Mouse (Mus musculus): ENCODE measurements at regions not wholly inside any gene's neighbourhood (a gene's known extent, or its start where the extent isn't known, plus 50 kb on each side); places are given as distances from the start of the nearest gene placed in this dataset.

DNA sequence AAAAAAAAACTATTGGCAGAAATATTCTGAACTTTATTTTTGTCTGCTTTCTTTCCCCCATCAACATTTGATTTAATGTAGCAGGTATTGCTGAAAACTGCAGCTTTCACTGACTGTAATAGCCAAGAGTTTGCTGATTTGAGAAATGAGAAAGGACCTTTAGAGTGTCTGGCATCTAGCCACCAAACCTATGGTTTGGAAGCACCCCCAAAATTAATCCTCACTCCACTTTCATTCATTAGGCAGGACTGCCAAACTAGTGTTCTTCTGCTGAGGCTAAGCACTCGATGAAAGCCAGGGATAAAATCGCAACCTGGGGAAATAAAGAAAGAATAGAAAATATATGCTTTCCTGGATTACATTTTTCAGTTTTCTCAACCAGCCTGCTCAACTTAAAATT lies 320.4 kb downstream of the Atp6ap1l start:
- intact Hi-C loops (cut with DNase I) = no loop called here

DNA sequence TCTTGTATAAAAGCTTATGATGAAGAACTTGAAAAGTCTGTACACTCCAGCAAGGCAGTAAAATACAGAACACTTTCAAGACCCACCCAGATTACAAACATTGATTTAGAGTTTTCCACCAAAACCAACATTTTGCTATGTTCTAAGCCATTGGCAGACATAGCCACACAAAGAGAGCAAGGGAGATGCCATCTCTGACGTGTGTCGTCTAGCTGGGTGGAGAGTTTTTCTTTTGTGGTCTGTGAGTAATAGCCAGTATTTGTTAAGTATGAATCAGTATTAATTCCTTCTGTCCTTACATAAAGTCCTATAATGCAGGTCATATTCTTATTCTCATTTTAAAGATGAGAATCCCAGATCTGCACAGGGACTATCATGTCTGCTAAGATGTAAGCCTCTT lies 329.8 kb downstream of the Atp6ap1l start:
- intact Hi-C loops (cut with DNase I) = no loop called here

DNA sequence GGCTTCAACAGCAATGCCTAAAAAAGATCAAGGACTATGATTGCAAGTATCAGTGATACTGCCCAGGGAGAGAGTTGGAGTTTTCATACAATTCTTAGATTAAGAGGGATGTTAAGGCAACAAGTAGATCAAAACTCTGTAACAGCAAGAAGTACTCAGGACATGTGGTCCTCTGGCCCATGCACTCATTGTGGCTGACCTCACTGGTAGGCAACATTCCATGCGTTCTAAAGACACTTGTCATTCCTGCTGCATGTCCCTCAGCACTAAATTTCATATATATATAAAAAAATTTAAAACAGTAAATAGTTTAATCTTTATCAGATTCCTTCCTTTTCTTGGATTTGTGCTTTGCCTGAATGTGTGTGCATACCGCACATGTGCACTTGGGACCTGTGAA lies 332.6 kb downstream of the Atp6ap1l start:
- intact Hi-C loops (cut with DNase I) = no loop called here

DNA sequence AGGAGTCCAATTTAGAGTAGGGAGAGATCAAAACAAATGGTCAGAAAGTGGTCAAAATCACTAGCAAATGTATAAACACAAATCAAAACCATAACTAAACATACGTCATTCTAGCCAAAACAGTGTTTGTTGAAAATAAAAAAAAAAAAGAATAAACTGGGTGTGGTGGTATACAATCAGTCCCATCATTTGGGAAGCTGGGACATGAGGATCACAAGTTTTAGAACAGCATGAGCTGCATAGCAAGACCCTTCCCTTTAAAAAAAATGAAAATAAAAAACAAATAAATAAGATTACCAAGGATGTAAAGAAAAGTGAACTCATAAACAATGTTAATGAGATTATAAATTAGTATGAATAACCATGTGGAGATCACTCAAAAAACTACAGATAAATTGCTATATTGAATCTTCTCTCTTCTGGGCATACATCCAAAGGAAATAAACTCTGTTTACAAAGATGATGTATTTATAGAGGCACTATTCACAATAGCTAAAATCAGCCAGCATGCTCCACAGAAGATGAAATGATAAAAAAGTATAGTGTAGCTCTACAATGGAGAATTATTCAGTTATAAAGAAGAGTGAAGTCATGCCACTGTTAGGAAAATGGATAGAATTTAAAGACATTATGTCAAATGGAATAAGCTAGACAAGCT lies 341.8 kb downstream of the Atp6ap1l start:
- intact Hi-C loops (cut with DNase I) = no loop called here

DNA sequence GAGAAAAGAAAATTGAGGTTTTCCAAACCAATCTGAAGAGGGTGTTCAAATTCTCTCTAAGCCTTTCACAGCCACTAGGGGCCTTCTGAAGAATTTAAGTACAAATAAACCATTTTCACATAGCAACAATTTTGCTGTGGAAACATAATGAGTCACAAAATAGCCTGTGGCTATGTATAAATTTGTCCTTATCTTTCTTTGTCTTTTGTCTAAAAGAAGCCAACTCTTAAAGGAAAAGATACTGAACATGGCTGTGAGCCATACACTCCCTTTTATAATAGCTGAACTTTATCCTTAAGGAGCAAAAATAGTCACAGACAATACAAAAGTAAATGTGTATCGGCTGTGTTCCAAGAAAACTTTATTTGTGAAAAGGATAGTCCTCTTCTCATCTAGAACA lies 345.1 kb downstream of the Atp6ap1l start:
- intact Hi-C loops (cut with DNase I) = no loop called here

DNA sequence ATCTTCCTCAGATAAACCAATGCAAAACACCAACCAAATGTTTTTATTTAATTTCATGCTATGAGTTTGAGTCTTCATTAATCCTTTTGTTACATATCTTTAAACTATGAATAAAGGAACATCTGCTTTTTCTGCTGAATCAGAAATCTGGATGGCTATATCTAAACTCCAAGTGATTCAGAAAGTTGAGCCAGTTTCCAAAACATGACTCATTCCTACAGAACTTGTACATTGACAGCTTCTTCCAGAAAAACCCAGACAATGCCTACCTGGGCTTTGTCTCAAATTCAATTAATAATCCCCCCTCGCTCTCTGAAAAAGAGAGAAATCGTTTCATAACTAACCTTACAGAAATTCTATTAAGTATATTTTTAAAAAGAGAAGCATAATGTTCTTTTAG lies 345.7 kb downstream of the Atp6ap1l start:
- intact Hi-C loops (cut with DNase I) = no loop called here

DNA sequence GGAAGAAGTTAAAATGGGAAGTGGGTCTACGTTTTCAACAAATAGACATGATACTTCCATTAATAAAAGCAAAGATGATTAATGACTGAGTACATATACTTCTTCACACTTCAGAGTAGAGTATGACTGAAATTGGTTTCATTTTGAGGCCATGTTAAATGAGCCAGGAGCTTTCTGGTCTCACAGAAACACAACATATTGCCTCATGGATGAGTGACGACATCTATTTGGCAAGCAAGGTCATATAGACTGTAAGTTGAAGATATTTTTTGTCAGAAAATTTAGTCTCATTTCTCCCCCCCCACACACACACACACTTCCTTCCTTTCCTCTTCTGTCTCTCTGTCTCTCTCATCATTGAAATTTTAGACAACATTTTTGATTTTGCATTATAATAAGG lies 354.0 kb downstream of the Atp6ap1l start:
- intact Hi-C loops (cut with DNase I) = no loop called here

DNA sequence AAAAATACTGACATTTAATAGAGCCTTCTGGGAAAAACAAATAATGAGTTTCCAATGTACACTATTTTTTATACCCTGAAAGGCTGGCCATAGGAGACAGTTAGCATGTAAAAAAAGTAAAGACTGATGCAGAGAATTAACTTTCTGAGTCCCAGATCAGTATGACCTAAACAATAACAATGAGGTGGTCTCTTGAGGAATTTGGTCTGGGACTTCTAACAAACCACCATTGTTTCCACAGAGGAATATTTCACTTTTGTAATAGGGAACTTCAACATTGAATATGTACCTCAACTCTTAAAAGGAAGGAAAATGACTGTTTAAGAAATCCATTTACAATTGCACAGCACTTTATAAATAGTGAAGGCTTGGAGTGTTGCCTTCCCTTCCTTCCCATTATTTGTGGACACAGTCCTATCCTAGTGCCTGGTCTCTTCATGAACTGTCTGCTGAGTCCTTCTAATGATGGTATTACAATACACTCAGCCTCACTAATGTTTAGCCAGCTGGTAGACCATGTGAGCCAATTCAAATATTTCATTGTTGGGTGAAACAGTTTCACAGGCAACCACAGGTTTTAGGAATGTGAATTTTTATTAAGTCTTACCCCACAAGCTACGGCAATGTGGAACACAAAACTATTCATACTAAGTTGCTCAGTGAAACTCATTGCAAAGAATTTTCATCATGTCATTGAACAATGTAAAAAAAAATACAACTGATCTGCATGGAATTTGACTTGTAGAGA lies 358.7 kb downstream of the Atp6ap1l start:
- intact Hi-C loops (cut with DNase I) = no loop called here

DNA sequence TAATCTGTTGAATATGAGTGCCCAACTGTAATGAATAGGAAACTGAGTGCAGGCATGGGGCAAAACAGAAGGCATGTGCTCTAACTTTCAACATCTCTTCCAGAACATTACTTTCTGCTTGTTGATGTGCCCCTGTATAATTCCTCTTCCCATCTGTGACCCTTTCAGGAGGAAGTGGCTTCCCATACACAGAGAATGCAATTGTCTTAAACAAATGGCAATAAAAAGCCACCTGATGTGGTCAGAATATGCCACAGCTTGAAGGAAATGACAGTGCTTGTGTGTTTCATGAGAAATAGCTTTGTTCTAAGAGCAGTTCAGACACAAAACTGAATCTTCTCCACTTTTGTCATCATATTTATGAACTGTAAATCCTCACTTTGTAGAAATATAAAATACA lies 359.3 kb downstream of the Atp6ap1l start:
- intact Hi-C loops (cut with DNase I) = no loop called here

DNA sequence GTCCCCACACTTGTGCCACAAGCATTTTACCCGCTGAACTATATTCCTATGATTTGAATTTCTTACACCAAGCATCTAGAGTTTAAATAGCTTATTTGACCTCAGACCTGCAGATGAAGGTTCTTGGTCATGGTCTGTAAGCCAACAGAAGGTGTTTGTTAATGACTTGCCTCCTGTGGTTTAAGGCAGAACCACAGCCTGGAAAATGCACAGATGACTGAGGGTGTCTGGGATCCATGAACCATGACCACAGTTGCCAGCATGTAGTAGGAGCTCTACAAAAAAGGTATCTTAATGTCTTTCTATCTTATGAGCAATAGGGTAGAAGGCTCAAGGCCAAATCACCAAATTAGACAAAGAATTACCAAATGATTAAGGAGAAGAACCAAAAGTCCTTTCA lies 367.6 kb downstream of the Atp6ap1l start:
- intact Hi-C loops (cut with DNase I) = no loop called here

DNA sequence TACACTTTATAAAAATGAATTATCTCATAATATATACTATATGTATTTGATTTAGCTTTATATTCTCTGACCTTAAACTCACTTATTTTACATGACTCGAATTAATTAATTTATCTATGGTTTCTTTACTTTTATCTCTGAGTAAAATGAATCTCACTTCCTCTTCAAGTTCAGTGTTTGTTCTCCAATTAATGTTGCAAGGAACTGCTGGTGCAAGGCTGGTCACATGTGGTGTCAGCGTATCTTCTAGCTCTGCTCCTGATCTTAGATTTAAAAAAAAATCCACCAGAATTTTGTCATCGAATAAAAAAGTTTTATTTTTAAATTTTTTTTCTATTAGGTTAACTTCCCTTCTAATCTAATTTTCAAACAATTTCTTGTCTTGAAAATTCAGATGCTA lies 378.2 kb downstream of the Atp6ap1l start:
- intact Hi-C loops (cut with DNase I) = no loop called here

DNA sequence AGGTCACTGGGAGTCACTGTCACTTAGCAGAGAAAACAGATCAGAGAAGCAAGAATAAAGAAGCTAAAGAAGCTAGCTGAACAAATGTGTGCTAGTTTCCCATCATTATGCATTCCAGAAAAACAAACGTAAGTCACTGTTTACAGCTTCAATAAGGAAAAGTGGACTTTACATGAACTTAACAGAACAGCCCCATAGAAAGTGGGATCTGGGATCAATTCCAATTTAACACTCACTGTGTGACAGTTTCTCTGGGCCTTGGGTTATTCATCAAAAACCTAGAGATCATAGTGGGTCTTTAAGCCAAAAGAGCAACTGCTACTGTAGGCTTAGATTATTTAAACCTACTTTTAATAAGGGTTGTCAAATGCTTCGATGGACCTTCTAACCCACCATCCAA lies 379.4 kb downstream of the Atp6ap1l start:
- intact Hi-C loops (cut with DNase I) = no loop called here

DNA sequence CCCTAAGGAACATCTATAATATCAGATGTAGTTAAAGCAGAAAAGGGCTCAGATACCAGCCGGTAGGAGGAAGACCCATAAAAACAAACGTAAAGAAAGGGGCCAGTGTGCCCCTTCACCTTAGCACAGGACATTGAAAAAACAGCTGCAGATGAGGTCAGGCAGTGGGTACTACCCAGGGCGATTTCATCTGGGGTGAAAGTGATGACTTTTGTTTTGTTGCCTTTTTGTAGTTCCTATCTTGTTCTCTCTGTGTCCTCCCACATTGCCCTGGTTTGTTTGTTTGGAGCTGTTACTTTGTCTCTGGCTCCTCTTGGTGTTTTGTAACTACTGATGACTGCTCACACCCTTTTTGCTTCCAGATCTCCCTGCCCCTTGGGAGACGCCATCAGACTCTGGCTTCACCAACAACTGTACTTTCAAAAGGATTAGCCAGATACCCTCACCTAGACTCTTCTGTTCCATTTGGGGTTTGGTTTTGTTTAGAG lies 383.4 kb downstream of the Atp6ap1l start:
- intact Hi-C loops (cut with DNase I) = no loop called here

DNA sequence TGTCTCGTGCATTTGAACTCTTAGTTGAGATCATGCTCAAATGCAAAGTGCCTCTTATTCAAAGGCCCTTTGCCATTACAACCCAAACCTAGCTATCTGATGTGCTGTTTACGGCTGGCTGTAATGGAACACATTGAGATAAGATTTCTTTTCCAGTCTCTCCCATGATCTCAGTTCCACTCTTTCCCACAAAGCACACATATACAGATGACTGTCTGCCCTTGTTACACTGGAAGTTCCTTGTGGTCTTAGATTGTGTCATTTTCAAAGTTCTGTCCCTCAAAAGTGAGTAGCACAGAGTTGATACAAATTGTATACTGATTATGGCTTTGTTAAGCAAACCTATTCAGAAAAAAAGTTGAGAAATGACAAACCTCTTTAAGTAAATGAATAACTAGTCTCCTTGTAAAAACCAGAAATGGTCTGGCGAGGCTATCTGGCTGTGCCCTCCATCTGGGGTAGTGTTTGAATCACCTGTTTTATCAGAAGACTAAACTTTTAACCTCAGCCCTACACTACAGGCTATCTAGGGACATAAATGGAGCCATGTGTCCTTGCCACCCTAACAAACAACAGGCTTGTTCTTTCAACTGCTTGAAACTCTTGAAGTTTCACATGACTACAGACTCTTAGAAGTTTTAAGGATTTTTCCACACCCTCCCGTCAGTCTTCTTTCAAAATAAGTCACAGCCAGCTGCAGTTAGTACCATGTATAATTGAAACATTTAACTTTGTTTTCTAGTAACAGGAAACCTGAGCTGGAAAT lies 384.0 kb downstream of the Atp6ap1l start:
- intact Hi-C loops (cut with DNase I) = no loop called here

DNA sequence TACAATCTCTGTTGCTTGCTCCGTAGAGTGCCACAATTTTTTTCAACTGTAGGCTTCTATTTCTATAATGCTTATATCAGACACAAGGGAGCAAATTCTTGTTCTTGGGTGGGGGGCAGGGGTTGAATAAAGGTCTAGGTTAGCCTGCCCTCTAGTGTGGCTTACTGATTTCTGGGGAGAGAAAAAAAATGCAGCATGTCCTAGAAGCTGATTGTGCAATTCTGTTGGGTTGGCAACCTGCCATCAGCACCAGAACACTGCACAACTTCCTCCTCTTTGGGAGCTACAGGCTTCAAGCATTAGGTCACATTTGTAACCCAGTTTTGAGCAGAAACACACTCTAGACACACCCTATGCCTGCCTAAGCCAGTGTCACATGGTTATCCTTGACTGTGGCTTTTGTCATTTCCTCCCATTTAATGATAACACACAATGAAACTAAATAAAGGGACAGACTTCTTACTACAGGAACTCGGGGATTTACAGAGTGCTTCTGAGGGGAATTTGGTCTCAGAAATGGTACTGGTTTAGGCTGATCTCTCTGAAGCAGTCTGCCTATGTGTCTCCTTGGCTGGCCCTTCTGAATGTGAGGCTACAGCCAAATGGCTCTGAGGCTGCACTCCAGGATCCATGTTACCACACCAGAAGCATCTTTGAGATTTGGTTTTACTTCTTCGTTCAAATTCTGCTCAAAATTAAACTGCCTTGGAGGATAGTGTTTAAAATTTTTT lies 389.2 kb downstream of the Atp6ap1l start:
- intact Hi-C loops (cut with DNase I) = loop anchor here (10.0 kb wide), 1 partner anchor 781 kb away; no protein-coding TSS in a partner anchor

DNA sequence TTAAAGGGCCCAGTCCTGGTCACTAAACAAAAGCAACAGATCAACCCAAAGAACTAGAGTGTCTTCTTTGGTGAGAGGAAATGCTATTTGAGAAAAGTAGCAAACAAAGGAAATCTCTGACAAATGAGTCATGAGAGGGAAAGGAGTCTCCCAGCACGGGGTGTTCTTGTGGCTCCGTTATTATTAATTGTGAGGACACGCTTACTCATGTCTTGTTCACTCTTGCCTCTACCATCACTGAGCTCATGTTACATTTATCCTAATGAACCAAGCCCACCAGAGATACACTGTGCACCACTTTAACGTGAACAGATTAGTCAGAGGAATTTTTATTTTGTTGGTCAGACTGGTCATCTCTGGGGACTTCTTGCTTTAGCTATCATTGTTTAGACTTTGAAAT lies 391.3 kb downstream of the Atp6ap1l start:
- intact Hi-C loops (cut with DNase I) = loop anchor here (10.0 kb wide), 1 partner anchor 779 kb away; no protein-coding TSS in a partner anchor

DNA sequence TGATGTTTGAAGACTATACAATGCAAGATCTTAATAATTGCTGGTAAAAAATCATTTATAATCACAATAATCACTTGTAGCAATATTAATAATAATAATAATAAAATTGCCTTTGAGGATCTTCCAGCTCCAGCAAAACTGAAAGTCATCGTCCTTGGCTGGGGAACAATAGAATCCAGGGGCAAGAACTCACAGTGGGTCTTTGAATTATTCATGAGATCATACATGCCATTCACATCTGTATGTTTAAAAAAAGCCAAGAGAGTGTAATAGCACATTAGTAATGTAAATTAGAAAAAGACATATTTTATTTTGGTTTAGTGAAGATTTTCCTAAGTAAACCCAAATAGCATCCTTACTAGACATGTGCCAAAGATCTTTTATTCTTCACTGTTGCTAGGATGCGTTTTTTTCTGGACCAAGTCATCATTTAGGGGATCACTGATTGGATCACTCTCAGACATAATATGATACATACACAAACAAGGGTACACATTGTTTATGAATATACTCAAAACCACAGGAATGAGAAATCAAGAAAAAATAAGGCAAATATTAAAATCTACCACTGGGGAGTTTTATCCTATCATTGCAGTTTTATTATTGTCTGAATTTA lies 392.3 kb downstream of the Atp6ap1l start:
- intact Hi-C loops (cut with DNase I) = loop anchor here (10.0 kb wide), 1 partner anchor 778 kb away; no protein-coding TSS in a partner anchor

DNA sequence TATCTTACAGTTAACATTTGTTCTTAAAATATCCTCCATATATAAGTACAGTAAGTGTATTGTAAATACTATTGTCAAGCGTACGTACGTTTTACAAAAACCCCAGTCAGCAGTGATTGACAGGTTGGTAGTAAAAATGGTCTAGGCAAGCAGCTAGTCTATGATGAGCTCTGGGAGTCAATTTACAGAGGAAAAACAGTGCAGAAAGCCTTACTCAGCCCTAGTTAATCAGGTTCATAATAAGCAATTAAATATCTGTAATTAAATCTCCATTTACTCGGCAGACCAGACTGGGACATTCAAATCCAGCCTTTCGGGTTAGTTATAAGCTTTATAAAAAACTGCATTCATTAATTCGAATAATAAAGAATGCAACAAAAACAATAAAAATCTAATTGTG lies 394.7 kb downstream of the Atp6ap1l start:
- intact Hi-C loops (cut with DNase I) = loop anchor here (10.0 kb wide), 1 partner anchor 776 kb away; no protein-coding TSS in a partner anchor

DNA sequence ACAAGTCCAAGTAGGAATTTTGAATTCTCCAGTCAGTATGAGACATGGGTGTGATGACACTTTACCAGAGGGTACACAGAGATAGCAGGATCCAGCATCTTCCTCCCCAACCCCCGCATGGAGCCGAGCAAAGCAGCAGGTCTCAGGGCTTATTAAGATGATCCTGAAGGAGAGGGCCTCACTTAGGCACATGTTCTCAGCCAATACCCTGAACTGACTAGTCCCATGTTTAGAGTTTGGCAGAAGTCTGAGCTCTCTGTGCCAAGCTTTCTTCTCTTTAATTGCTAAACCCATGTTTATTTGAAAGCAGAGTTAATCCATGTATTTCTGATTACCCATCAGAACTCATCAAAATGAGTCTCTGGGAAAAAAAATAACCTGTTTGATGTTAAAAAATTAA lies 402.0 kb downstream of the Atp6ap1l start:
- intact Hi-C loops (cut with DNase I) = loop anchor here (10.0 kb wide), 1 partner anchor 108 kb away; no protein-coding TSS in a partner anchor

DNA sequence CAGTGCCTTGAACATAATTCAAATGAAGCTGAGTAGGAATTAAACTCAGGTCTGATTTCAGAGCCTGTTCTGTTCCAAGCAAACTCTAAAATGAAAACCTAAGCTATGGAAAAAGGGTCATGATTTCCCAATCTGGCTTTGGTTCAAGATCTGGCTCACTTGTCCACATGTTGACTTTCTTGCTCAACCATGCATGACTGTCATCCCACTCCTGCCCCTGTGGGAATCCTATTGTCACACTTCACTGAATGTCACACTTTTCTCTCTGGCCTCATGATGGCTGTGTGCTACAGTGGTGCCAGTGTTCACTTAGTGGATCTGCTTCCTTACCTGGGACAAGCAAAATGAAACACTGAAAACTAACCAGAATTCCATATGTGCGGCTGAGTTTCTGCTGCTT lies 403.0 kb downstream of the Atp6ap1l start:
- intact Hi-C loops (cut with DNase I) = loop anchor here (10.0 kb wide), 1 partner anchor 107 kb away; no protein-coding TSS in a partner anchor

DNA sequence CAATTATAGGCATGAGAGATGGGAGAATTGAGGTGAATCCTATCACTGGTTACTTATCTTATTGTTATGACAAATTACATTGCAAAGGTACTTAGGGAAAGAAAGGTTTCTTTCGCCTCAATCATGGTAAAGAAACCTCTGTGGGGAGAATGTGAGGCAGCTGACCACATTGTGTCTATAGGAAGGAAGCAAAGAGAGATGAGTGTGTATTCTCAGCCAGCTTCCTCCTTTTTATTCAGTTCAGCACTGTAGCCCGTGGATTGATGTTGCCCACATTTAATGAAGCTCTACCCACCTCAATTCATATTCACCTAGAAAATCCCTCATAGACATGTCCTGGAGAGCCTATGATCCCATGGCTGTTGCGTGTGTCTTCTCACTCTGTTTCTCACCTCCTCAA lies 406.2 kb downstream of the Atp6ap1l start:
- intact Hi-C loops (cut with DNase I) = no loop called here
